Mouse (Mus musculus): Measurements from ENCODE around the gene Tut1. TPM values are rescaled to one million over a fixed set of nuclear protein-coding genes. Genes with fewer than 3 reads are reported as not detected.

Tut1 gene
- polyA plus RNA-seq, 1 experiment = 24.9 TPM

- Histone ChIP-seq H3ac (ENCODE audit: control insufficient read depth, insufficient read length) (no peak overlapping the region), H3K27me3 (ENCODE audit: control insufficient read depth, insufficient read depth, insufficient read length) (no peaks in the 10 kb centered on the region), H3K79me2 (ENCODE audit: control insufficient read depth, insufficient read depth) (peaks cover 20% of the 10 kb centered on the region), H3K36me3 (ENCODE audit: control insufficient read depth, insufficient read depth) (peaks cover 23% of the 10 kb centered on the region), H3K4me3 (no peak overlapping the region), H3K4me2 (ENCODE audit: low read depth) (peak overlapping the region; percentile 72)
- TF ChIP-seq MYOD1 (IDR thresholded peaks at IDR 0.05; ENCODE audit: control insufficient read depth in 1 of 3, insufficient read length in 2 of 3, low read depth in 2 of 3) (peak; percentile 81 to 97 (median 93)), TCF3 (IDR thresholded peaks at IDR 0.05; ENCODE audit: insufficient read length, low read depth) (peak; percentile 81), TCF12 (IDR thresholded peaks at IDR 0.05; ENCODE audit: insufficient read depth, poor library complexity, severe bottlenecking) (peak; percentile 87), POLR2A (IDR thresholded peaks at IDR 0.05; ENCODE audit: insufficient read length, low read depth) (peak; percentile 38), POLR2AphosphoS2 (IDR thresholded peaks at IDR 0.05; ENCODE audit: insufficient read length, low read depth) (peak; percentile 42), CEBPB (IDR thresholded peaks at IDR 0.05; ENCODE audit: insufficient read depth, poor library complexity, severe bottlenecking) (peak; percentile 62; the same call in 1 of the 2 replicates), MYOG (IDR thresholded peaks at IDR 0.05; ENCODE audit: control insufficient read depth in 1 of 3, insufficient read depth in 1 of 3, insufficient read length in 2 of 3, low read depth in 2 of 3) (peak; percentile 86 to 98 (median 97)), E2F4 (IDR thresholded peaks at IDR 0.05; ENCODE audit: insufficient read depth) (no peak), SRF (IDR thresholded peaks at IDR 0.05; ENCODE audit: control insufficient read depth, insufficient read length, low read depth) (no peak), REST (IDR thresholded peaks at IDR 0.05; ENCODE audit: insufficient read depth, insufficient read length) (no peak), MAX (IDR thresholded peaks at IDR 0.05; ENCODE audit: low read depth) (peak; percentile 16), USF1 (IDR thresholded peaks at IDR 0.05; ENCODE audit: low read depth) (no peak)
These were observed 28.9 kb downstream of the Tut1 start for GRCm38 (mm10) chr19:8982303-8983149.

- Histone ChIP-seq H3K79me2 (ENCODE audit: control insufficient read depth, insufficient read depth) (peaks cover 18% of the 10 kb centered on the region), H3K27me3 (ENCODE audit: control insufficient read depth, insufficient read depth, insufficient read length) (no peaks in the 10 kb centered on the region), H3K4me2 (ENCODE audit: low read depth) (peak overlapping the region; percentile 72), H3K4me3 (no peak overlapping the region), H3K36me3 (ENCODE audit: control insufficient read depth, insufficient read depth) (peaks cover 16% of the 10 kb centered on the region), H3ac (ENCODE audit: control insufficient read depth, insufficient read length) (no peak overlapping the region)
- TF ChIP-seq MYOG (IDR thresholded peaks at IDR 0.05; ENCODE audit: control insufficient read depth in 1 of 3, insufficient read depth in 1 of 3, insufficient read length in 2 of 3, low read depth in 2 of 3) (peak in 1 of 3 experiments; percentile 68), POLR2AphosphoS2 (IDR thresholded peaks at IDR 0.05; ENCODE audit: insufficient read length, low read depth) (peak; percentile 82), REST (IDR thresholded peaks at IDR 0.05; ENCODE audit: insufficient read depth, insufficient read length) (no peak), MAX (IDR thresholded peaks at IDR 0.05; ENCODE audit: low read depth) (no peak), POLR2A (IDR thresholded peaks at IDR 0.05; ENCODE audit: insufficient read length, low read depth) (peak; percentile 37)
These were observed 29.6 kb downstream of the Tut1 start for GRCm38 (mm10) chr19:8983150-8983650.

GRCm38 (mm10) chr19:8984255-8984868, 30.7 kb downstream of the Tut1 start:
- peaks cover 4% of the 10 kb centered on the region for H3K36me3 ChIP-seq (ENCODE audit: control insufficient read depth, insufficient read depth)
- peak overlapping the region; percentile 70 for H3K4me2 ChIP-seq (ENCODE audit: low read depth)
- no peak overlapping the region for H3ac ChIP-seq (ENCODE audit: control insufficient read depth, insufficient read length)
- no peaks in the 10 kb centered on the region for H3K27me3 ChIP-seq (ENCODE audit: control insufficient read depth, insufficient read depth, insufficient read length)
- no peak overlapping the region for H3K4me3 ChIP-seq
- H3K79me2 ChIP-seq (ENCODE audit: control insufficient read depth, insufficient read depth) = peaks cover 10% of the 10 kb centered on the region
- no peak for TF ChIP-seq REST (IDR thresholded peaks at IDR 0.05; ENCODE audit: insufficient read depth, insufficient read length)
- no peak for TF ChIP-seq CEBPB (IDR thresholded peaks at IDR 0.05; ENCODE audit: insufficient read depth, poor library complexity, severe bottlenecking)
- TF ChIP-seq MYOG (IDR thresholded peaks at IDR 0.05; ENCODE audit: control insufficient read depth in 1 of 3, insufficient read depth in 1 of 3, insufficient read length in 2 of 3, low read depth in 2 of 3) = no peak
- no peak for TF ChIP-seq MAX (IDR thresholded peaks at IDR 0.05; ENCODE audit: low read depth)
- TF ChIP-seq POLR2A (IDR thresholded peaks at IDR 0.05; ENCODE audit: insufficient read length, low read depth) = no peak
- no peak for TF ChIP-seq POLR2AphosphoS2 (IDR thresholded peaks at IDR 0.05; ENCODE audit: insufficient read length, low read depth)
- no peak for TF ChIP-seq TCF3 (IDR thresholded peaks at IDR 0.05; ENCODE audit: insufficient read length, low read depth)
- TF ChIP-seq SRF (IDR thresholded peaks at IDR 0.05; ENCODE audit: control insufficient read depth, insufficient read length, low read depth) = no peak
- no peak for TF ChIP-seq TCF12 (IDR thresholded peaks at IDR 0.05; ENCODE audit: insufficient read depth, poor library complexity, severe bottlenecking)
- TF ChIP-seq USF1 (IDR thresholded peaks at IDR 0.05; ENCODE audit: low read depth) = no peak
- TF ChIP-seq MYOD1 (IDR thresholded peaks at IDR 0.05; ENCODE audit: control insufficient read depth in 1 of 3, insufficient read length in 2 of 3, low read depth in 2 of 3) = no peak
- TF ChIP-seq E2F4 (IDR thresholded peaks at IDR 0.05; ENCODE audit: insufficient read depth) = no peak

- Histone ChIP-seq H3K79me2 (ENCODE audit: control insufficient read depth, insufficient read depth) (peaks cover 21% of the 10 kb centered on the region), H3K36me3 (ENCODE audit: control insufficient read depth, insufficient read depth) (no peaks in the 10 kb centered on the region), H3K4me3 (no peak overlapping the region), H3K27me3 (ENCODE audit: control insufficient read depth, insufficient read depth, insufficient read length) (no peaks in the 10 kb centered on the region), H3ac (ENCODE audit: control insufficient read depth, insufficient read length) (no peak overlapping the region), H3K4me2 (ENCODE audit: low read depth) (no peak overlapping the region)
- TF ChIP-seq MYOD1 (IDR thresholded peaks at IDR 0.05; ENCODE audit: control insufficient read depth in 1 of 3, insufficient read length in 2 of 3, low read depth in 2 of 3) (no peak), MYOG (IDR thresholded peaks at IDR 0.05; ENCODE audit: control insufficient read depth in 1 of 3, insufficient read depth in 1 of 3, insufficient read length in 2 of 3, low read depth in 2 of 3) (no peak), TCF12 (IDR thresholded peaks at IDR 0.05; ENCODE audit: insufficient read depth, poor library complexity, severe bottlenecking) (no peak), POLR2AphosphoS2 (IDR thresholded peaks at IDR 0.05; ENCODE audit: insufficient read length, low read depth) (no peak), CEBPB (IDR thresholded peaks at IDR 0.05; ENCODE audit: insufficient read depth, poor library complexity, severe bottlenecking) (no peak), USF1 (IDR thresholded peaks at IDR 0.05; ENCODE audit: low read depth) (no peak), E2F4 (IDR thresholded peaks at IDR 0.05; ENCODE audit: insufficient read depth) (no peak), REST (IDR thresholded peaks at IDR 0.05; ENCODE audit: insufficient read depth, insufficient read length) (no peak), TCF3 (IDR thresholded peaks at IDR 0.05; ENCODE audit: insufficient read length, low read depth) (no peak), POLR2A (IDR thresholded peaks at IDR 0.05; ENCODE audit: insufficient read length, low read depth) (no peak), SRF (IDR thresholded peaks at IDR 0.05; ENCODE audit: control insufficient read depth, insufficient read length, low read depth) (no peak), MAX (IDR thresholded peaks at IDR 0.05; ENCODE audit: low read depth) (no peak)
These were observed 32.2 kb downstream of the Tut1 start for GRCm38 (mm10) chr19:8985891-8986290.
